Mouse (Mus musculus) liver, embryonic 13.5 days (tissue): Measurements from ENCODE around the gene Il18r1. TPM values are rescaled to one million over a fixed set of nuclear protein-coding genes. Genes with fewer than 3 reads are reported as not detected.

Experiments used
- ATAC-seq: fragments of 200-750 bp; cut with Nextera tagmentation; 2 replicates; pipeline ENCODE4 v1.8.0; 2017; ENCODE audit warnings: low read depth, mild to moderate bottlenecking, moderate number of reproducible peaks, moderate library complexity
- DNase-seq: peaks from one replicate; pipeline ENCODE4 v3.0.0; 2022
- H3K27ac ChIP-seq: fragments of 300-500 bp; sonication (generic); 2 replicates; pipeline ENCODE4 v1.5.1; 2015; ENCODE audit warnings: moderate library complexity, mild to moderate bottlenecking, inconsistent platforms
- H3K27me3 ChIP-seq: fragments of 300-500 bp; sonication (generic); 2 replicates; pipeline ENCODE4 v1.6.1; 2015; ENCODE audit warnings: mild to moderate bottlenecking, inconsistent platforms
- H3K36me3 ChIP-seq: fragments of 300-500 bp; sonication (generic); 2 replicates; pipeline ENCODE4 v1.6.1; 2015; ENCODE audit warnings: mild to moderate bottlenecking, inconsistent platforms
- H3K4me1 ChIP-seq: fragments of 300-500 bp; sonication (generic); replicated peaks from 2 replicates; pipeline ENCODE4 v1.6.1; 2015; ENCODE audit warnings: inconsistent platforms
- H3K4me2 ChIP-seq: fragments of 300-500 bp; sonication (generic); 2 replicates; pipeline ENCODE4 v1.6.1; 2015; ENCODE audit warnings: inconsistent platforms, mild to moderate bottlenecking, moderate library complexity
- H3K4me3 ChIP-seq: fragments of 300-500 bp; sonication (generic); replicated peaks from 2 replicates; pipeline ENCODE4 v1.5.1; 2015; ENCODE audit warnings: mild to moderate bottlenecking, inconsistent platforms
- H3K9ac ChIP-seq: fragments of 300-500 bp; sonication (generic); 2 replicates; pipeline ENCODE4 v1.6.1; 2015; ENCODE audit warnings: mild to moderate bottlenecking, inconsistent platforms
- H3K9me3 ChIP-seq: fragments of 300-500 bp; sonication (generic); replicated peaks from 2 replicates; pipeline ENCODE4 v1.6.1; 2016; ENCODE audit warnings: inconsistent platforms
- WGBS: fragments of 180-500 bp; shearing (Covaris S2); methylation state at CpG from one replicate; pipeline ENCODE4 v1.1.7; 2015; ENCODE audit not compliant: insufficient replicate concordance; 5-methylcytosine and 5-hydroxymethylcytosine counted together
- polyA plus RNA-seq: library from polyadenylated mRNA; unstranded; fragments of >200 nt; fragmentation: Nextera tagmentation; extraction: Ambion mirVana; gene quantifications from 2 replicates; pipeline ENCODE4 v1.2.1, GENCODE M21; 2015

Il18r1 gene
- 0.03 TPM in 1 of 2 replicates, not detected in the other for polyA plus RNA-seq

GRCm38 (mm10) chr1:40465477-40466430, at the start of gene Il18r1:
Gene Il18r1 (plus strand): TSS chr1:40465552.
- Histone ChIP-seq H3K4me3 (no peak within 1 kb of the TSS), H3K27ac (no peak within 1 kb of the TSS), H3K4me1 (0 out of 2 replicates have a peak, but pooled peaks cover 5% of the 10 kb centered on the region), H3K9ac (no peak within 1 kb of the TSS), H3K9me3 (no peaks in the 10 kb centered on the region), H3K36me3 (no peaks in the 10 kb centered on the region; the same call in 1 of the 2 replicates), H3K27me3 (no peaks in the 10 kb centered on the region), H3K4me2 (peak within 1 kb of the TSS; percentile 14; the same call in 1 of the 2 replicates)
- DNase-seq (peak; percentile 4), ATAC-seq (peak; percentile 29; the same call in 1 of the 2 replicates)
- WGBS: 37% methylated on average over 20 of the region's 20 CpGs

GRCm38 (mm10) chr1:40417034-40417433, 48.3 kb upstream of the Il18r1 start:
- Histone ChIP-seq H3K4me2 (no peak overlapping the region), H3K36me3 (no peaks in the 10 kb centered on the region), H3K9me3 (no peaks in the 10 kb centered on the region), H3K27me3 (no peaks in the 10 kb centered on the region), H3K9ac (no peak overlapping the region), H3K27ac (no peak overlapping the region), H3K4me1 (peaks cover 26% of the 10 kb centered on the region), H3K4me3 (no peak overlapping the region)
- DNase-seq (no peak), ATAC-seq (no peak)
- 68% methylated on average over 2 of the region's 2 CpGs for WGBS

DNA sequence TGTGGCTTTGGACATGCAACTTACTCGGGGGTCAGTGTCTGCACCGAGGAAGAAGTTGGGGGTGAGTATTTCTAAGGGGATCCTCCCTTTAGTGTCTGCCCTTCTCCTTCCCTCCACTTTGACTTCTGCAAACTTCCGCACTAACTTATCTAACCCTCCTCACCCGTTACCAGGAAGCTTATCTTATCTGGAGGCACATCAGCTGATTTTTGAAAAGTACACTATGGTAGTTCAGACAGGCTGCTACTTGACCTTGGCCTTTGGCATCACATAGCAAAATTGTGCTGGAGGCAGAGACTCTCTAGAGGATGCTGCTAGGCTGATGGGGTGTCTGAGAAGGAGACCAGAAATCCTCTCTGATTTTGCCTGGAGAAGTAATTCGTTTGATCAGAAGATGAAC, 46.8 kb upstream of the Il18r1 start:
- Histone ChIP-seq H3K36me3 (no peaks in the 10 kb centered on the region), H3K4me1 (peaks cover 26% of the 10 kb centered on the region), H3K4me3 (no peak overlapping the region), H3K9me3 (no peaks in the 10 kb centered on the region), H3K4me2 (no peak overlapping the region), H3K9ac (no peak overlapping the region), H3K27ac (no peak overlapping the region), H3K27me3 (no peaks in the 10 kb centered on the region)
- ATAC-seq (peak; percentile 41; the same call in 1 of the 2 replicates), DNase-seq (no peak)
- 7% methylated on average over 5 of the region's 5 CpGs for WGBS

DNA sequence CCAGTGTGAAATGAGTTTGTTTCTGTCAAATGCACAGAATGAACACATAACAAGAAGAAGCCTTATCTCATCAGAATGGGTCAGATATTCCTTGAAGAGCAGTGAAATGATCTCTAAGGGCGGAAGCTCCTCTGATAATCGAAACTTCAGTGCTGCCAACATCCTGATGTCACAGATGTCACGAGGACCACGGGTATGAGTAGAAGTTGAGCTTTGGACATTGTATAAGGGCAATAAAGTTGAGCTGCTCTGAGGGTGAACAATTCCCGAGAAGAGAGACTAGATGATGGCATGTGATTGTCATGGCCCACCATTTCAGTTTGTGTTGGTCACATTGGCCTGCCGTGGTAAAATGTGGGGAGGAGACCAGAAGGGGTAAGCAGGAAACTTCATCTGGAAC, 41.5 kb upstream of the Il18r1 start:
- Histone ChIP-seq H3K4me1 (peaks cover 19% of the 10 kb centered on the region), H3K4me2 (no peak overlapping the region), H3K9ac (no peak overlapping the region), H3K27me3 (no peaks in the 10 kb centered on the region), H3K36me3 (no peaks in the 10 kb centered on the region), H3K9me3 (no peaks in the 10 kb centered on the region), H3K4me3 (no peak overlapping the region), H3K27ac (no peak overlapping the region)
- WGBS: 45% methylated on average over 6 of the region's 6 CpGs
- no peak for ATAC-seq
- no peak for DNase-seq

- H3K4me2 ChIP-seq: no peak overlapping the region
- ATAC-seq: no peak
- H3K9me3 ChIP-seq: no peaks in the 10 kb centered on the region
- no peaks in the 10 kb centered on the region for H3K36me3 ChIP-seq
- DNase-seq: no peak
- 52% methylated on average over 9 of the region's 9 CpGs for WGBS
- H3K9ac ChIP-seq: no peak overlapping the region
- H3K27ac ChIP-seq: no peak overlapping the region
- no peak overlapping the region for H3K4me3 ChIP-seq
- peaks cover 51% of the 10 kb centered on the region for H3K4me1 ChIP-seq
- H3K27me3 ChIP-seq: no peaks in the 10 kb centered on the region
Observed at GRCm38 (mm10) chr1:40427270-40427669, 38.1 kb upstream of the Il18r1 start.

GRCm38 (mm10) chr1:40427901-40428300, 37.5 kb upstream of the Il18r1 start:
- H3K36me3 ChIP-seq: no peaks in the 10 kb centered on the region
- no peak for DNase-seq
- H3K27me3 ChIP-seq: no peaks in the 10 kb centered on the region
- no peaks in the 10 kb centered on the region for H3K9me3 ChIP-seq
- ATAC-seq: no peak
- H3K4me3 ChIP-seq: no peak overlapping the region
- H3K27ac ChIP-seq: no peak overlapping the region
- peaks cover 55% of the 10 kb centered on the region for H3K4me1 ChIP-seq
- H3K4me2 ChIP-seq: no peak overlapping the region
- no peak overlapping the region for H3K9ac ChIP-seq
- WGBS: 77% methylated on average over 1 of the region's 1 CpGs

DNA sequence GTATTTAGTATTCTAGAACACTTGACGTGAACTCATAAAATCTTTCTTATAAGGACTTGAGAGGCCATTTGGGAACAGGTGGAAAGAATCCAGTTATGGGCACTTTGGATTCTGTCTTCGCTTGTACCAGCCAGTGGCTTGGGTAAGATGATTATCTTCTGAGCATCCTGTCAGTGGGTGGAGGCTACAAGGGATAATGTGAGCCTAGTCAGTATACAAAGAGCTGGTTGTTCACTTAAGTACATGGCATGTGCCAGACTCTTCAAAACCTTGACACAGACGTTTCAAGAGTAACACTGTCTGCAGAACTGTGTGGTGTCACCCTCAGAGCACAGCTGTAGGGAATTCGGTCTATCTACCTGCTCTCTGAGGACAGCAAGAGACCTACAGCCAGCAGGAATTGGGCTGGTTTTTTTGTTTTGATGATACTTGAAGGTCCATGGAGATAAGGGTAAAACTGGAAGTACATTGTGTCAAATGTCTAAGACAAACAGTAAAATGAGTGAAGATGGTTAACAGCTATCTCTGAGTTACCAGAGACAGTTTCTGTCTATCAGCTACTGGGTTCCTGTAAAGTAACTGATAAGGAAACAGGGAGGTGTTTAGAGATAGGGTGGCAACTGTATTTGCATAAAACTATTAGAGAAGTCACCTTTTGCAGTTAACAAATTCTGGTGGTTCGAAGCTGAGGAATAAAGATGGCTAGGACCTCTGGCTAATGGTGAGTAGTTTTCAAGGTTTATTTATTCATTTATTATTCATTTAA, 36.3 kb upstream of the Il18r1 start, which contains the start of gene Il1rl1:
Gene Il1rl1, plus strand, starts transcription at position 661 of the 766 bp plus-strand sequence.
- peaks cover 56% of the 10 kb centered on the region for H3K4me1 ChIP-seq
- peak within 1 kb of the TSS; percentile 91 for H3K27ac ChIP-seq
- DNase-seq: peak; percentile 41
- WGBS: 21% methylated on average over 5 of the region's 5 CpGs
- peak within 1 kb of the TSS; percentile 53 for H3K4me3 ChIP-seq
- no peaks in the 10 kb centered on the region for H3K9me3 ChIP-seq
- ATAC-seq: peak; percentile 91
- H3K4me2 ChIP-seq: peak within 1 kb of the TSS; percentile 63
- H3K27me3 ChIP-seq: no peaks in the 10 kb centered on the region
- peak within 1 kb of the TSS; percentile 55 for H3K9ac ChIP-seq
- H3K36me3 ChIP-seq: no peaks in the 10 kb centered on the region

DNA sequence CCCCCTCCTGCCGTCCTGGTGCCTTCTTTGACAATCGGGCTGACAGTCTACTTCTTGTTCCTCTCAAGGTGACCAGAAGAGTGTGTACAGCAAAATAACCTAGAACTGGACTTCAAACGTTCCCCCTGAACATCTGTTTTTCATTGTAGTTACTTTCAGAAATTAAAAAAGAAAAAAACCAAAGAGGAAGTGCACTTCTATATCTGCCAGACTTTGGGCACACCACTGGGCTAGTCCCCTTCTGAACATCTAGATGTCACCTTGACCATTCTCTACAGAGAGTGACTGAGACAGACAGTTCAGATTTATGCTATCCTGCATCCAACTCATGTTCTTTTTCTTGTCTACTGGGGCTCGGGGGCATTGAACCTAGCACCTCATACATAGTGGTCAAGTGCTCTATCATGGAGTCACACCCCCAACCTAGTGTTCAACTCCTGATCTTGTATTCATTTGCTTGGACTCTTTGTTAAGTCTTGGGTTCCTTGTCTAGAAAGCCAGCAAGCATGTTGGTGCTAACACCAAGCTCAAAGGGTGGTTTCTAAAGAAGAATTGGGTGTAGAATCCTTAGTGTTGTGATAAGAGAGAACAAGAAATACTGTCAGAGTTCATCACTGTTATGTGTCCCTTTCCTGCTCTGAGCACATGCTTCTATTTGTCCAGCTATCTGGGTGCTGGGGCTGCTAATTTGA, 35.1 kb upstream of the Il18r1 start:
- H3K4me2 ChIP-seq: peak overlapping the region; percentile 63
- ATAC-seq (peak; percentile 21; the same call in 1 of the 2 replicates), DNase-seq (no peak)
- peak overlapping the region; percentile 91 for H3K27ac ChIP-seq
- peaks cover 56% of the 10 kb centered on the region for H3K4me1 ChIP-seq
- peak overlapping the region; percentile 55 for H3K9ac ChIP-seq
- H3K27me3 ChIP-seq: no peaks in the 10 kb centered on the region
- no peaks in the 10 kb centered on the region for H3K9me3 ChIP-seq
- 27% methylated on average over 4 of the region's 4 CpGs for WGBS
- H3K36me3 ChIP-seq: no peaks in the 10 kb centered on the region
- peak overlapping the region; percentile 53 for H3K4me3 ChIP-seq

DNA sequence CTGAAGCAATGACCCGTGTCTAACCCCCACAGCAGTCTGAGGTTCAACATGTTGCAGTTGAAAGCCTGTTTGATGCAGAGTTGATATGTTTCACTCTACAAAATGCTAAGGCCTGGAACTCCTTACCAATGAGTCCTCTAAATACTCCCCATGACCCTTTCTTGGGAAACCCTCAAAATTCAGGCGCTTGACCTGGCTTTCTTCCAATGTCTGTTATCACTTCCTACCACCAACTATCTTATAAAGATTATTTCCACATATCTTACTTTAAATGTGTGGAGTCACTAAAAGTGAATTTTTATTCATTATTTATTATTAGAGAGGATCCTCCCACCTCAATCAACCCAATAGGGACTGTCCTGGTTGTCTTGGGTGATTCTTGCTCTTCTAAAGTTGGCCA, 33.2 kb upstream of the Il18r1 start:
- no peak overlapping the region for H3K4me2 ChIP-seq
- H3K4me1 ChIP-seq: peaks cover 64% of the 10 kb centered on the region
- WGBS: 44% methylated on average over 2 of the region's 2 CpGs
- H3K36me3 ChIP-seq: no peaks in the 10 kb centered on the region
- no peak overlapping the region for H3K27ac ChIP-seq
- DNase-seq (no peak), ATAC-seq (no peak)
- H3K4me3 ChIP-seq: no peak overlapping the region
- H3K9ac ChIP-seq: no peak overlapping the region
- no peaks in the 10 kb centered on the region for H3K27me3 ChIP-seq
- no peaks in the 10 kb centered on the region for H3K9me3 ChIP-seq

DNA sequence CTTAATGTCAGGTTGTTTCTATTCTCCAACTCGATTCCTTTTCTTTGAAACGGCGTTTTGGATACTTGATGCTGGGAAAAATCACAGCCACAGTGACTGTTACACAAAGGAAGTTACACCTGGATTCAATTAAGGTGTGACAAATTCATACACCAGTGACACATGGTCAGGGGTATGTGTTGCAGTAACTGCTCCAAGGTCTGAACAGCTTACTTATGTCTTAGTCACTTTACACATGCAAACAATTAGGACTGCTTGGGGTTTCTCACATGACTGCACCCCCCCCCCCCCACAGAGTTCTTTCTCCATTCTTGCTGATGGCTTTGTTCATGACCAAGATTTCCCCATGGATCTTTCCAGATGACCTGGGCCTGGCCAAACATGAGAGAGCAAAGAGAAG, 29.4 kb upstream of the Il18r1 start:
- ATAC-seq (no peak), DNase-seq (no peak)
- Histone ChIP-seq H3K4me1 (peaks cover 33% of the 10 kb centered on the region), H3K27ac (no peak overlapping the region), H3K9me3 (no peaks in the 10 kb centered on the region), H3K4me2 (no peak overlapping the region), H3K36me3 (no peaks in the 10 kb centered on the region), H3K9ac (no peak overlapping the region), H3K27me3 (no peaks in the 10 kb centered on the region), H3K4me3 (no peak overlapping the region)
- 81% methylated on average over 3 of the region's 3 CpGs for WGBS

GRCm38 (mm10) chr1:40437340-40437739, 28.0 kb upstream of the Il18r1 start:
- no peak overlapping the region for H3K9ac ChIP-seq
- H3K4me2 ChIP-seq: no peak overlapping the region
- ATAC-seq: no peak
- DNase-seq: no peak
- H3K27ac ChIP-seq: no peak overlapping the region
- no peaks in the 10 kb centered on the region for H3K9me3 ChIP-seq
- 52% methylated on average over 2 of the region's 2 CpGs for WGBS
- H3K4me1 ChIP-seq: peaks cover 20% of the 10 kb centered on the region
- no peaks in the 10 kb centered on the region for H3K36me3 ChIP-seq
- no peak overlapping the region for H3K4me3 ChIP-seq
- no peaks in the 10 kb centered on the region for H3K27me3 ChIP-seq
